Mouse (Mus musculus): ENCODE results near the gene Gja4.

The Gja4 gene

GRCm38 (mm10) chr4:127313861-127314260 lies at the start of gene Gja4:
TSS of gene Gja4 (minus strand) at chr4:127314039.
- DNase-seq (ENCODE audit: low read depth, low spot score), result peak; percentile 58

GRCm38 (mm10) chr4:127363331-127363730 lies 49.5 kb upstream of the Gja4 start:
- DNase-seq (ENCODE audit: low read depth, low spot score), result no peak

GRCm38 (mm10) chr4:127362520-127362919 lies 48.7 kb upstream of the Gja4 start:
- no peak for DNase-seq (ENCODE audit: low read depth, low spot score)

GRCm38 (mm10) chr4:127358018-127358417 lies 44.2 kb upstream of the Gja4 start, which contains the start of gene Gjb5:
TSS of gene Gjb5 (minus strand) at chr4:127358181.
- DNase-seq (ENCODE audit: low read depth, low spot score), result no peak

GRCm38 (mm10) chr4:127354506-127355485 lies 41.0 kb upstream of the Gja4 start:
- no peak for DNase-seq (ENCODE audit: low read depth, low spot score)

GRCm38 (mm10) chr4:127353951-127354438 lies 40.2 kb upstream of the Gja4 start, which contains the start of gene Gjb4:
TSS of gene Gjb4 (minus strand) at chr4:127354081.
- no peak for DNase-seq (ENCODE audit: low read depth, low spot score)

- DNase-seq (ENCODE audit: low read depth, low spot score), result no peak
These were observed 38.8 kb upstream of the Gja4 start for GRCm38 (mm10) chr4:127352594-127352993.

- DNase-seq (ENCODE audit: low read depth, low spot score), result no peak
These were observed 35.9 kb upstream of the Gja4 start for GRCm38 (mm10) chr4:127349560-127350300.

- no peak for DNase-seq (ENCODE audit: low read depth, low spot score)
These were observed 31.2 kb upstream of the Gja4 start for GRCm38 (mm10) chr4:127345000-127345399.

GRCm38 (mm10) chr4:127341372-127341771 lies 27.5 kb upstream of the Gja4 start:
- DNase-seq (ENCODE audit: low read depth, low spot score), result no peak

- no peak for DNase-seq (ENCODE audit: low read depth, low spot score)
These were observed 23.8 kb upstream of the Gja4 start for GRCm38 (mm10) chr4:127337668-127338067.

- DNase-seq (ENCODE audit: low read depth, low spot score), result no peak
These were observed 21.1 kb upstream of the Gja4 start for GRCm38 (mm10) chr4:127334870-127335504.

- no peak for DNase-seq (ENCODE audit: low read depth, low spot score)
These were observed 17.3 kb upstream of the Gja4 start for GRCm38 (mm10) chr4:127331171-127331570.

GRCm38 (mm10) chr4:127330181-127331100 lies 16.6 kb upstream of the Gja4 start, which contains the start of gene Gjb3:
TSS of gene Gjb3 (minus strand) at chr4:127330844.
- no peak for DNase-seq (ENCODE audit: low read depth, low spot score)

- DNase-seq (ENCODE audit: low read depth, low spot score), result no peak
These were observed 15.9 kb upstream of the Gja4 start for GRCm38 (mm10) chr4:127329751-127330150.

- DNase-seq (ENCODE audit: low read depth, low spot score), result no peak
These were observed 15.2 kb upstream of the Gja4 start for GRCm38 (mm10) chr4:127329046-127329445.

GRCm38 (mm10) chr4:127328378-127328777 lies 14.5 kb upstream of the Gja4 start:
- DNase-seq (ENCODE audit: low read depth, low spot score), result no peak

GRCm38 (mm10) chr4:127327749-127328148 lies 13.9 kb upstream of the Gja4 start:
- no peak for DNase-seq (ENCODE audit: low read depth, low spot score)

- no peak for DNase-seq (ENCODE audit: low read depth, low spot score)
These were observed 13.4 kb upstream of the Gja4 start for GRCm38 (mm10) chr4:127327258-127327657.

- DNase-seq (ENCODE audit: low read depth, low spot score), result no peak
These were observed 11.4 kb upstream of the Gja4 start for GRCm38 (mm10) chr4:127325276-127325675.

All from brain, embryonic 18.5 days (tissue).